Mouse (Mus musculus): ENCODE results near the gene Fut4. TPM values are rescaled to one million over a fixed set of nuclear protein-coding genes. Genes with fewer than 3 reads are reported as not detected.
A peak's percentile ranks its signal among the peaks of the same experiment; 100 is the strongest.

The Fut4 gene
- polyA plus RNA-seq, 1 experiment from 2014 or later: 2.9 TPM

- no peak overlapping the region for H3K27ac ChIP-seq
- no peaks in the 10 kb centered on the region for H3K9me3 ChIP-seq (replicated peaks; ENCODE audit: low read length)
- TF ChIP-seq CTCF (IDR thresholded peaks at IDR 0.05; ENCODE audit: low read depth): peak; percentile 99
- H3K4me1 ChIP-seq (replicated peaks; ENCODE audit: insufficient read depth, low read length): no peaks in the 10 kb centered on the region
- ATAC-seq (replicated peaks; ENCODE audit: low FRiP score, low read depth): peak; percentile 82
- peak; percentile 94 for DNase-seq (ENCODE audit: low spot score)
- no peaks in the 10 kb centered on the region for H3K36me3 ChIP-seq (ENCODE audit: insufficient read depth, low read length)
- H3K9ac ChIP-seq (ENCODE audit: low read depth, low read length): no peak overlapping the region
- H3K4me2 ChIP-seq (ENCODE audit: low read length): no peak overlapping the region
- WGBS: 51% methylated on average over 12 of the region's 12 CpGs
- H3K27me3 ChIP-seq (ENCODE audit: insufficient read depth, low read length): no peaks in the 10 kb centered on the region
- no peak overlapping the region for H3K4me3 ChIP-seq (replicated peaks; ENCODE audit: low read depth, low read length)
Observed at GRCm38 (mm10) chr9:14698582-14699287, 53.5 kb downstream of the Fut4 start.

Other genes starting within 250 kb of the Fut4 start
- gene Amotl1, start 107.3 kb downstream of the Fut4 start, polyA plus RNA-seq (2015; fragmentation: Nextera tagmentation; extraction: Ambion mirVana): 12.0 and 12.8 TPM in 2 replicates
- gene Piwil4, start 11.7 kb downstream of the Fut4 start, polyA plus RNA-seq (2015; fragmentation: Nextera tagmentation; extraction: Ambion mirVana): 0.08 and 0.11 TPM in 2 replicates
- not detected in 2 replicates for gene 1700012B09Rik, start 18.6 kb upstream of the Fut4 start, polyA plus RNA-seq (2015; fragmentation: Nextera tagmentation; extraction: Ambion mirVana)
- gene Mre11a, start 32.3 kb upstream of the Fut4 start, polyA plus RNA-seq (2015; fragmentation: Nextera tagmentation; extraction: Ambion mirVana): 14.4 and 15.5 TPM in 2 replicates
- 40.1 and 40.7 TPM in 2 replicates for gene Ankrd49, start 32.5 kb upstream of the Fut4 start, polyA plus RNA-seq (2015; fragmentation: Nextera tagmentation; extraction: Ambion mirVana)
- gene Gpr83, start 107.8 kb upstream of the Fut4 start, polyA plus RNA-seq (2015; fragmentation: Nextera tagmentation; extraction: Ambion mirVana): 0.54 and 0.59 TPM in 2 replicates
- gene Izumo1r, start 151.6 kb upstream of the Fut4 start, polyA plus RNA-seq (2015; fragmentation: Nextera tagmentation; extraction: Ambion mirVana): 0.19 and 0.20 TPM in 2 replicates

Measured in kidney, postnatal 0 days (tissue).